Mouse (Mus musculus): ENCODE data around the gene Vmn1r45. TPM values are rescaled to one million over a fixed set of nuclear protein-coding genes. Genes with fewer than 3 reads are reported as not detected.
"Not testable (repeated sequence)": the region's sequence is repeated elsewhere in the genome, so short reads cannot be mapped to it uniquely, and the experiment has no call there.

Gene Vmn1r45
- not detected in 2 replicates for polyA plus RNA-seq (2015; fragmentation: Nextera tagmentation; extraction: Ambion mirVana)

DNA sequence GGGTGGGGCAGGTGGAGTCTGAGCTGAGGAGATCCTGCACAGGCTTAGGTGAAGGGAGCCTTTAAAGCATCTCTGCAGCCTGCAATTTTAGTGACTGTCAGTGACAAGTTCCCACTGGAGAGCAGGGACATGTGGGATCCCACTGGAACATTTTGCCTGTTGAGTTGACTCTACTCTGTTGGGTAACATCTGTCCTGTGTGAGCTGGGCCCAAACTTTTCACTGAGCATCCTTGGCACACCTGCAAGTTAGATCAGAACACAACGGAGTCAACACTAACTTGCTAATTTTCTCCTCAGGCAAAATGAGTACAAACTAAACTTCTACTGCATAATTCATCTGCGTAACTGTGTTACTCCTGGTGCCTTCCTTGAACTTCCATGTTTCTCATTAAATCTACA is at the start of gene Vmn1r45:
TSS of gene Vmn1r45 (minus strand) at position 101 of the 400 bp plus-strand sequence.
- not testable (repeated sequence) for H3K4me3 ChIP-seq; H3K9ac ChIP-seq; H3K27me3 ChIP-seq (replicated peaks); H3K4me2 ChIP-seq; H3K9me3 ChIP-seq; ATAC-seq (replicated peaks); H3K4me1 ChIP-seq; H3K36me3 ChIP-seq (replicated peaks); H3K27ac ChIP-seq
- WGBS = 91% methylated on average over 2 of the region's 2 CpGs

DNA sequence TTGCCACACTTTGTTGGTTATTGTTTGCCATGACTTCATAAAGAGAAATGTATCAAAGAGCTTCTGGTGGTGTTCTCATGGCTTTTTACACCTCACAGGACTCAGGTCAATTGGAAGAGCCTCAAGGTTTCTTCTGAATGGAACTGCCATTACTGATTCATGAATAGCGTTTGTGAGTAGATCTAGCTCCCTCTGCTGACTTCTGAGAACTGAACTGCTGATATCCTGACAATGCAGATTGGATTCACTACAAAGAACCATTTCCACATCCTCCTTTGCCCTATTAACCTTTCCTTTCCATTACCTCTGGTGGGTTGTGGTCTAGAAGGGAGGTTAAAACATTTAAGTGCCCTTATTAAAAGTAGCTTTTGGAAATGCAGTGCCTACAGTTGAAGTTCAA is 45.6 kb upstream of the Vmn1r45 start:
- Histone ChIP-seq H3K4me2 (no peak overlapping the region), H3K27ac (no peak overlapping the region), H3K36me3 (replicated peaks) (no peaks in the 10 kb centered on the region), H3K4me1 (no peaks in the 10 kb centered on the region), H3K27me3 (replicated peaks) (no peaks in the 10 kb centered on the region), H3K9ac (no peak overlapping the region), H3K9me3 (peaks cover 2% of the 10 kb centered on the region; the same call in 1 of the 2 replicates), H3K4me3 (no peak overlapping the region)
- ATAC-seq (replicated peaks) = no peak
- WGBS = 41% methylated on average over 1 of the region's 1 CpGs

DNA sequence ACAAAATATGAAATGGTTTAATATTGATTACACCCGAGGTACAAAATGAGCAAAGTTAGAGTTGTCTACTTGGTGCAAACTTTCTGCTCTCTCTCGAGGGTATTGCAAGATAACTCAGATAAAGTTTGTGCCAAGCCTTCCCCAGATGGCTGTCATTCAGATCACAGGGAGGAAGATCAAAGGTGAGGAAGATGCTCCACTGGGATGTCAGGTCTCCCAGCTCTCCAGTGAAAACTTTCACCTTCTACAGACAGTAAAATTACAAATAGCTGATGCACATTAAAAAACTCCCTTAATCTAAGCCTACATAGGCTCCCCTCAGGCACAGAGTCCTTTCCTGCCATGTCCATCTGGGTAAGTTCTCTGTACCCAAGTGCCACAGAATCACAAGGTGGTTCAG is 28.6 kb upstream of the Vmn1r45 start, which contains the start of gene Vmn1r46:
TSS of gene Vmn1r46 (plus strand) at position 301 of the 400 bp plus-strand sequence.
- no peak within 1 kb of the TSS for H3K27ac ChIP-seq
- H3K9me3 ChIP-seq = peaks cover 11% of the 10 kb centered on the region; the same call in 1 of the 2 replicates
- H3K4me2 ChIP-seq = no peak within 1 kb of the TSS
- no peak within 1 kb of the TSS for H3K4me3 ChIP-seq
- no peak for ATAC-seq (replicated peaks)
- H3K36me3 ChIP-seq (replicated peaks) = no peaks in the 10 kb centered on the region
- 53% methylated on average over 2 of the region's 2 CpGs for WGBS
- no peaks in the 10 kb centered on the region for H3K27me3 ChIP-seq (replicated peaks)
- no peaks in the 10 kb centered on the region for H3K4me1 ChIP-seq
- no peak within 1 kb of the TSS for H3K9ac ChIP-seq

DNA sequence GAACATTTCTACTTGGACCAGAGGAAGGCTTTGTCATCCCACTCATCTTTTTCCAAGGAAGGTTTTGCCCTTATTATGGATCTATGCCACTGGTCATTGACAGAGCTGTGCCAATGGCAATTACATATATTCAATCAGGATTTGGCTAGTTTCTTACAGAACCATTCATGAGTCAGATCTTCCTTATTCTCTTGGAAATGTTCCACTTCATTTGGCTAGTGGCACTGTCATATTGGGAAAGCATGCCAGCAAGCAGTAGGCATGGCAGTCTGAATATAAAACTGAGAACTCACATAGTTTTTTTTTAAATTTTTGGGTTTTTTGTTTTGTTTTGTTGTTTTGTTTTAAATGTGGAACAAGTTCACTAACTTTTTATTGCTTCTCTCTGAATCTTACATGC is 25.9 kb upstream of the Vmn1r45 start:
- no peaks in the 10 kb centered on the region for H3K4me1 ChIP-seq

DNA sequence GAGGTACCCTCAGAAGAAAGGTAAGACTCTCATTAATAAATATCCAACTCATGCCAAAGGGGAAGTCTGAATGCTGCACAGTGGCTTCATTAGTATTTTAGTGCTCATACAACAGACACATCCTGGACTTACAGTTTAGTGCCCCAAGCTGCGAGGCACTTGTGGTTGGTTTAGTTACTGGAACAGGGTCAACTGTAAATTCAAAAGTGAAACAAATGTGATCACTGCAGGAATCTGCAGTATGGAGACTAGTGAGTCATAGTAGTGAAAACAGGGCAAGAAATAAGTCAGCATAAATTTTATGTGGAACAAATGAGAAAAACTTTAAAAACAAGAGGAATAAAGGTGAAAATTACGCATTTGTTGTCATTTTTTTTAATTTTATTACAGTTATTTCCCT is 13.2 kb upstream of the Vmn1r45 start:
- 76% methylated on average over 2 of the region's 2 CpGs for WGBS
- no peak for ATAC-seq (replicated peaks)
- H3K9me3 ChIP-seq = no peaks in the 10 kb centered on the region

More for the DNA sequence above, 25.9 kb upstream of the Vmn1r45 start:
- Histone ChIP-seq H3K9ac (no peak overlapping the region), H3K4me2 (no peak overlapping the region), H3K4me3 (no peak overlapping the region), H3K9me3 (0 out of 2 replicates have a peak, but pooled peaks cover 5% of the 10 kb centered on the region), H3K36me3 (replicated peaks) (no peaks in the 10 kb centered on the region), H3K27me3 (replicated peaks) (no peaks in the 10 kb centered on the region), H3K27ac (no peak overlapping the region)
- ATAC-seq (replicated peaks) = no peak

DNA sequence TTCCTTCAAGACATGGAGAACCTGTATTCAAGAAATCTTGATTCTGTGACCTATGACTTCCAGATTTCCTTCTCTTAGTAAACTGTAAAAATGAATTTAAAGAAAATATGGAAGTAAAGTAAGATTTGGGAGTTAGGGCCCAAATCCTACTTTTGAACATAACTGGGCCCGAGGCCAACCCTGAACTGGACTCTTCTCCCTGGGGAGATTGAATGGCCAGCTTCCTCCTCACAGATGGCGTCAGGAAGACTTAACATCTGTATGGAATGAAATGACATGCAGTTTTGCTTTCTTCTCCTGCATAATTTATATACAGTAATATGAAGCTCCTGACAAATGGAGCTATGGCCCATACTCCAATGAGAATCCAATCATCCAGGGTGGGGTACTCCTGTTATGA is 528 bp upstream of the Vmn1r45 start:
- Histone ChIP-seq H3K9ac (no peak overlapping the region), H3K27ac (no peak overlapping the region), H3K4me2 (no peak overlapping the region), H3K36me3 (replicated peaks) (no peaks in the 10 kb centered on the region), H3K27me3 (replicated peaks) (no peaks in the 10 kb centered on the region), H3K4me3 (no peak overlapping the region), H3K9me3 (no peaks in the 10 kb centered on the region), H3K4me1 (no peaks in the 10 kb centered on the region)
- 84% methylated on average over 2 of the region's 2 CpGs for WGBS
- ATAC-seq (replicated peaks) = no peak

More for the DNA sequence above, 13.2 kb upstream of the Vmn1r45 start:
- H3K36me3 ChIP-seq (replicated peaks) = no peaks in the 10 kb centered on the region
- H3K4me3 ChIP-seq = no peak overlapping the region
- no peaks in the 10 kb centered on the region for H3K27me3 ChIP-seq (replicated peaks)
- no peak overlapping the region for H3K9ac ChIP-seq
- no peak overlapping the region for H3K4me2 ChIP-seq
- H3K27ac ChIP-seq = no peak overlapping the region
- no peaks in the 10 kb centered on the region for H3K4me1 ChIP-seq

DNA sequence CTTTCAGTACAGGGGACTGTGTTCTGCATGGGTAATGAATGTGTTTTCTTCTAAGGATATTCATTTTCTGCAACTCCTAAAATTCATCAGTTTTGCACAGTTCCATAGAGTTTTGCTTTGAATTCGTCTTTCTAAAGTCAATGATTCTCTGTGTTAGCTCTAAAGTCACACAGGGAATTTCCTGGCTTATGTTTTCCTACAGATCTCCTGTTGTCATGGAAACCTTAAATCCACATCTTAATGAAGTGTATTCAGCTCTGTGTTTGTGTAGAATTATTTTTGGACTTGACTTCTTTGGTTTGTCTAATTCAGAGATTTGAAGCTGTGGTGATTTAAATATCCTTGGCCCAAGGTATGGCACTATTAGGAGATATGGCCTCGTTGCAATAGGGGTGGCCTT is 56.6 kb downstream of the Vmn1r45 start:
- H3K9me3 ChIP-seq = 0 out of 2 replicates have a peak, but pooled peaks cover 3% of the 10 kb centered on the region
- no peaks in the 10 kb centered on the region for H3K27me3 ChIP-seq (replicated peaks)
- 60% methylated on average over 2 of the region's 2 CpGs for WGBS
- H3K4me3 ChIP-seq = no peak overlapping the region
- H3K36me3 ChIP-seq (replicated peaks) = no peaks in the 10 kb centered on the region
- no peak for ATAC-seq (replicated peaks)
- H3K27ac ChIP-seq = no peak overlapping the region
- H3K9ac ChIP-seq = no peak overlapping the region
- no peak overlapping the region for H3K4me2 ChIP-seq
- no peaks in the 10 kb centered on the region for H3K4me1 ChIP-seq

DNA sequence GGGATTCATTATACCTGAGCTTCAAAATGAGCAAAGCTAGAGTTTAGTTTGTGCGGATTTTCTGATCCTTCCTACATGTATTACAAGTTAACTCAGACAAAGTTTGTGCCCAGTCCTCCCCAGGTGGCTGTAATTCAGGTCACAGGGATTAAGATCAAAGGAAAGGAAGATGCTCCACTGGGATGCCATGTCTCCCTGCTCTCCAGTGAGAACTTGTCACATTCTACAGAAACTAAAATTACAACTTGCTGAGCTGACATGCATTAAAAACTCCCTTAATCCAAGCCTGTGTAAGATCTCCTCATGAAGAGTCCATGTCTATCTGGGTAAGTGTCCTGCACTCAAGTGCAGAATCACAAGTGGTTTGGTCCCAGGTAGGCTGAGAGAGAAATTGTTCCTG is 57.0 kb downstream of the Vmn1r45 start, which contains the start of gene Vmn1r44:
TSS of gene Vmn1r44 (plus strand) at position 301 of the 400 bp plus-strand sequence.
- H3K27me3 ChIP-seq (replicated peaks) = no peaks in the 10 kb centered on the region
- no peak within 1 kb of the TSS for H3K4me3 ChIP-seq
- H3K4me2 ChIP-seq = no peak within 1 kb of the TSS
- no peak within 1 kb of the TSS for H3K9ac ChIP-seq
- H3K4me1 ChIP-seq = no peaks in the 10 kb centered on the region
- H3K36me3 ChIP-seq (replicated peaks) = no peaks in the 10 kb centered on the region
- H3K27ac ChIP-seq = no peak within 1 kb of the TSS
- 81% methylated on average over 1 of the region's 1 CpGs for WGBS
- H3K9me3 ChIP-seq = 0 out of 2 replicates have a peak, but pooled peaks cover 3% of the 10 kb centered on the region
- ATAC-seq (replicated peaks) = no peak

Other genes starting within 250 kb of the Vmn1r45 start
- not detected in 2 replicates for gene Vmn1r40, start 233.1 kb downstream of the Vmn1r45 start, polyA plus RNA-seq (2015; fragmentation: Nextera tagmentation; extraction: Ambion mirVana)
- not detected in 2 replicates for gene Vmn1r41, start 199.8 kb downstream of the Vmn1r45 start, polyA plus RNA-seq (2015; fragmentation: Nextera tagmentation; extraction: Ambion mirVana)
- not detected in 2 replicates for gene Vmn1r42, start 64.2 kb downstream of the Vmn1r45 start, polyA plus RNA-seq (2015; fragmentation: Nextera tagmentation; extraction: Ambion mirVana)
- not detected in 2 replicates for gene Vmn1r43, start 64.2 kb downstream of the Vmn1r45 start, polyA plus RNA-seq (2015; fragmentation: Nextera tagmentation; extraction: Ambion mirVana)
- not detected in 2 replicates for gene Vmn1r44, start 56.9 kb downstream of the Vmn1r45 start, polyA plus RNA-seq (2015; fragmentation: Nextera tagmentation; extraction: Ambion mirVana)
- not detected in 2 replicates for gene Vmn1r46, start 28.7 kb upstream of the Vmn1r45 start, polyA plus RNA-seq (2015; fragmentation: Nextera tagmentation; extraction: Ambion mirVana)
- not detected in 2 replicates for gene Vmn1r47, start 75.5 kb upstream of the Vmn1r45 start, polyA plus RNA-seq (2015; fragmentation: Nextera tagmentation; extraction: Ambion mirVana)
- not detected in 2 replicates for gene Vmn1r48, start 96.2 kb upstream of the Vmn1r45 start, polyA plus RNA-seq (2015; fragmentation: Nextera tagmentation; extraction: Ambion mirVana)
- not detected in 2 replicates for gene Vmn1r49, start 137.9 kb upstream of the Vmn1r45 start, polyA plus RNA-seq (2015; fragmentation: Nextera tagmentation; extraction: Ambion mirVana)
- gene Vmn1r50, start 160.8 kb upstream of the Vmn1r45 start, polyA plus RNA-seq (2015; fragmentation: Nextera tagmentation; extraction: Ambion mirVana) = not detected in 2 replicates
- gene Vmn1r51, start 182.0 kb upstream of the Vmn1r45 start, polyA plus RNA-seq (2015; fragmentation: Nextera tagmentation; extraction: Ambion mirVana) = 0.06 TPM in 1 of 2 replicates, not detected in the other
- gene Vmn1r52, start 234.2 kb upstream of the Vmn1r45 start, polyA plus RNA-seq (2015; fragmentation: Nextera tagmentation; extraction: Ambion mirVana) = not detected in 2 replicates

Measured in midbrain, embryonic 15.5 days (tissue).